Mouse (Mus musculus): ENCODE data around the gene Tex28. TPM values are rescaled to one million over a fixed set of nuclear protein-coding genes. Genes with fewer than 3 reads are reported as not detected.

Gene Tex28
- polyA plus RNA-seq, 1 experiment from 2014 or later = not detected

GRCm38 (mm10) chrX:74105916-74106315, 61.7 kb downstream of the Tex28 start:
- ATAC-seq (ENCODE audit: insufficient read depth, low FRiP score) = no peak
- 52% methylated on average over 2 of the region's 2 CpGs for WGBS
- Histone ChIP-seq H3K27ac (ENCODE audit: low read length) (no peak overlapping the region), H3K27me3 (ENCODE audit: control insufficient read depth, insufficient read depth, low read length) (no peaks in the 10 kb centered on the region; the same call in 1 of the 2 replicates), H3K4me3 (replicated peaks; ENCODE audit: low read length) (no peak overlapping the region), H3K4me1 (ENCODE audit: control insufficient read depth, insufficient read depth, low read length) (no peaks in the 10 kb centered on the region), H3K4me2 (ENCODE audit: low read depth, low read length) (no peak overlapping the region), H3K36me3 (ENCODE audit: control insufficient read depth, insufficient read depth, low read length) (no peaks in the 10 kb centered on the region), H3K9me3 (replicated peaks; ENCODE audit: control insufficient read depth, low read length) (no peaks in the 10 kb centered on the region), H3K9ac (ENCODE audit: low read length) (no peak overlapping the region)

GRCm38 (mm10) chrX:74103457-74104188, 64.0 kb downstream of the Tex28 start:
- H3K9ac ChIP-seq (ENCODE audit: low read length) = no peak overlapping the region
- no peaks in the 10 kb centered on the region for H3K9me3 ChIP-seq (replicated peaks; ENCODE audit: control insufficient read depth, low read length)
- ATAC-seq (ENCODE audit: insufficient read depth, low FRiP score) = no peak
- no peak overlapping the region for H3K27ac ChIP-seq (ENCODE audit: low read length)
- no peaks in the 10 kb centered on the region for H3K36me3 ChIP-seq (ENCODE audit: control insufficient read depth, insufficient read depth, low read length)
- H3K4me1 ChIP-seq (ENCODE audit: control insufficient read depth, insufficient read depth, low read length) = no peaks in the 10 kb centered on the region
- no peaks in the 10 kb centered on the region; the same call in 1 of the 2 replicates for H3K27me3 ChIP-seq (ENCODE audit: control insufficient read depth, insufficient read depth, low read length)
- H3K4me3 ChIP-seq (replicated peaks; ENCODE audit: low read length) = no peak overlapping the region
- H3K4me2 ChIP-seq (ENCODE audit: low read depth, low read length) = no peak overlapping the region
- 58% methylated on average over 4 of the region's 4 CpGs for WGBS

Other genes with a start within 250 kb of the Tex28 start
- 4.7 and 5.7 TPM in 2 replicates for gene Arhgap4, start 246.0 kb downstream of the Tex28 start, polyA plus RNA-seq (2015; fragmentation: Nextera tagmentation; extraction: Ambion mirVana)
- gene Naa10, start 245.9 kb downstream of the Tex28 start, polyA plus RNA-seq (2015; fragmentation: Nextera tagmentation; extraction: Ambion mirVana) = 126 and 134 TPM in 2 replicates
- gene Renbp, start 237.0 kb downstream of the Tex28 start, polyA plus RNA-seq (2015; fragmentation: Nextera tagmentation; extraction: Ambion mirVana) = 63.3 and 65.5 TPM in 2 replicates
- 37.0 and 39.1 TPM in 2 replicates for gene Hcfc1, start 201.5 kb downstream of the Tex28 start, polyA plus RNA-seq (2015; fragmentation: Nextera tagmentation; extraction: Ambion mirVana)
- 63.0 and 66.8 TPM in 2 replicates for gene Irak1, start 143.9 kb downstream of the Tex28 start, polyA plus RNA-seq (2015; fragmentation: Nextera tagmentation; extraction: Ambion mirVana)
- not detected in 2 replicates for gene Opn1mw, start 40.4 kb downstream of the Tex28 start, polyA plus RNA-seq (2015; fragmentation: Nextera tagmentation; extraction: Ambion mirVana)
- 10.5 and 10.6 TPM in 2 replicates for gene Mecp2, start 32.5 kb downstream of the Tex28 start, polyA plus RNA-seq (2015; fragmentation: Nextera tagmentation; extraction: Ambion mirVana)
- not detected in 2 replicates for gene Tktl1, start 9.4 kb upstream of the Tex28 start, polyA plus RNA-seq (2015; fragmentation: Nextera tagmentation; extraction: Ambion mirVana)
- 498 and 560 TPM in 2 replicates for gene Flna, start 82.0 kb upstream of the Tex28 start, polyA plus RNA-seq (2015; fragmentation: Nextera tagmentation; extraction: Ambion mirVana)
- 22.5 and 26.8 TPM in 2 replicates for gene Emd, start 86.8 kb upstream of the Tex28 start, polyA plus RNA-seq (2015; fragmentation: Nextera tagmentation; extraction: Ambion mirVana)
- 666 and 804 TPM in 2 replicates for gene Rpl10, start 103.0 kb upstream of the Tex28 start, polyA plus RNA-seq (2015; fragmentation: Nextera tagmentation; extraction: Ambion mirVana)
- 79.1 and 81.0 TPM in 2 replicates for gene Taz, start 114.1 kb upstream of the Tex28 start, polyA plus RNA-seq (2015; fragmentation: Nextera tagmentation; extraction: Ambion mirVana)
- 14.8 and 18.7 TPM in 2 replicates for gene Dnase1l1, start 114.5 kb upstream of the Tex28 start, polyA plus RNA-seq (2015; fragmentation: Nextera tagmentation; extraction: Ambion mirVana)
- gene Atp6ap1, start 129.3 kb upstream of the Tex28 start, polyA plus RNA-seq (2015; fragmentation: Nextera tagmentation; extraction: Ambion mirVana) = 149 and 171 TPM in 2 replicates
- gene Gdi1, start 137.2 kb upstream of the Tex28 start, polyA plus RNA-seq (2015; fragmentation: Nextera tagmentation; extraction: Ambion mirVana) = 218 and 219 TPM in 2 replicates
- 63.2 and 66.9 TPM in 2 replicates for gene Fam50a, start 145.2 kb upstream of the Tex28 start, polyA plus RNA-seq (2015; fragmentation: Nextera tagmentation; extraction: Ambion mirVana)
- gene Plxna3, start 161.2 kb upstream of the Tex28 start, polyA plus RNA-seq (2015; fragmentation: Nextera tagmentation; extraction: Ambion mirVana) = 16.8 and 18.4 TPM in 2 replicates
- 94.3 and 105 TPM in 2 replicates for gene Lage3, start 185.8 kb upstream of the Tex28 start, polyA plus RNA-seq (2015; fragmentation: Nextera tagmentation; extraction: Ambion mirVana)
- gene Ubl4a, start 205.4 kb upstream of the Tex28 start, polyA plus RNA-seq (2015; fragmentation: Nextera tagmentation; extraction: Ambion mirVana) = 67.0 and 72.8 TPM in 2 replicates
- 18.6 and 21.4 TPM in 2 replicates for gene Slc10a3, start 205.5 kb upstream of the Tex28 start, polyA plus RNA-seq (2015; fragmentation: Nextera tagmentation; extraction: Ambion mirVana)
- 36.2 and 40.4 TPM in 2 replicates for gene Fam3a, start 225.4 kb upstream of the Tex28 start, polyA plus RNA-seq (2015; fragmentation: Nextera tagmentation; extraction: Ambion mirVana)
- gene Ikbkg, start 225.5 kb upstream of the Tex28 start, polyA plus RNA-seq (2015; fragmentation: Nextera tagmentation; extraction: Ambion mirVana) = 22.8 and 24.4 TPM in 2 replicates